Mouse (Mus musculus) cerebellum, adult 11 months (tissue): ENCODE measurements around the gene Kctd15.

Experiments used
- DNase-seq: peaks from one replicate; pipeline ENCODE4 v3.0.0; 2022

The Kctd15 gene

GRCm38 (mm10) chr7:34618141-34618890 is 38.2 kb downstream of the Kctd15 start:
- no peak for DNase-seq

GRCm38 (mm10) chr7:34616275-34616674 is 40.3 kb downstream of the Kctd15 start:
- DNase-seq, result no peak

DNA sequence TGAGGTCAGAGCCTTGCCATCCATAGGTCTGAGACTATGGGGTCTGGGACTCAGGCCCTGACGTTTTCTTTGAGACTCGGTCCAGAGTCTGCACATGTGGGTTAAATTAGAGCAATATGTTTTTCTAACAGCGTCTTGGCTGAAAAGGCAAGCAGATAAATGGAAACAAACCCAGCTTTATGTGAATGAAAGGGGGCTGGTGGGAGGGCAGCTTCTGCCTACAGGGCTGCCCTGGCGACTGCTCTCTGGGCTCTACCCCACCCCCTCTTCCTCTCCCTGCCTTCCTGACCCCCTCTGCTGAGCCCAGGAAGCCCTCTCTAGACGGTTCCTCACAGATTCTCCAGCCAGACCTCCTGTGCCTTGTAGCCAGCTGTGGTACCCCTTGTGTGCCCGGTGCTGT is 46.1 kb downstream of the Kctd15 start:
- no peak for DNase-seq

DNA sequence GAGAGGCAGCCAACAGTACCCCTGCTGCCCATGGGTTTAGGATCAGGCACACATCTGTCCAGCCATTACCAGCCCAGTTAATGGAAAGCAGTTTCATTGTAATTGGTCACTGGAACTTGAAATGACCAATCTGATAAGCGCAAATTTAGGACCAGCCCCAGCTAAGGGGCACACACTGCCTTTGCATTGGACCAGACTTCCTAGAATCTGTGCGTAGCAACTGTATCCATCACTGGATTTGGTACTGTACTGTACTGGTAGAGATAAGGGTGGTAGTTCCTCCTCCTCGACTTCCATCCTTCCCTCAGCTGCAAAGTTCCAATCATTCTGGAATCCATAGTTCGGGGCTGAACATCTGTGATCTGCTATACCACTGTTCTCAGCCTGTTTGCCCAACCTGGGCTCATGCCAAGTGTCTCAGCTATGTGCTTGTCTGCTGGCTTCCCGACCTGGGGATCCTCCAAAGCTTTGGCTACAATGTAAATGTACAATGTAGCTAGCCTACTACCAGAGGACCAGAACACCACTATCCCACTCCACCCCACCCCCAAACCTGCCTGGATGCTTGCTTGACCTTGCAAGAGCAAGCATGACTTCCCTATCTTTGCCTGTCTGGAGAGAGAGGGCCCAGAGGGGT is 49.1 kb downstream of the Kctd15 start:
- no peak for DNase-seq

DNA sequence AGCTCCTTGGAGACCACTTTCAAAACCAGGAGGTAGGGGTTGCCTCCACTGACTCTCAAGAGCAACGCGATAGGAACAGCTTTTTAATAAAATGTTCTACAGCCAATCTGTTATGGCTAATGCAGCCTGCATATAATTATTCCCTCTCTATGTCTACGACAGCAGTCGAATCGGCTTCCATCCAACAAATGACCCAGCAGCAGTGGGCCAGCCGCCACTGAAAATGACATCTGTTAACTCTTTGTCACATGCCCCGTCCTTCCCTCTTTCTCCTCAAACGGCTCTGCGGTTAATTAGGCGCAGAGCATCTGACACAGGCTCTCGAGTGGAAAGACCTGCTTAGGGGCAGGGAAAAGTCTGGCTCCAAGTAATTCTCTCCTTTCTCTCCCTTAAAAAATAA is 49.8 kb downstream of the Kctd15 start:
- DNase-seq, result no peak

DNA sequence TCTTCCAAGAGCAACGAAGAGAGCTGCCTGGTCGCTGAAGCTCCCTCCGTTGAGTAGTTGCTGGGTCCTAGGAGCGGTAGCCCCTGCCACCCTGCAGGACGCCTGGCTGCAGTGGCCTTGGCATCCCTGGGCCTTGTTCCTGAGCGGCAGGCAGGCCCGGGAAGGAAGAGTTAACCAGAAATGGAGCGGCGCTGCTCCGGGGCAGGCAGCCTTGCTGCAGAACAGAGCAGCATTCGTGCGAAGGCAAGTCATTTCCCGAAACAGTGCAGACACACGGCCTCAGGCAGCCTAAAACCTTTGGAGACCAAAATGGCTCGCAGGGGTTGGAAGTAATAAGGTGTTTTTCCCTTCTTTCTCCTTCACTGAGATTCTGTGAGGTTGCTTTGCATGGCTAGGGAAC is 50.5 kb downstream of the Kctd15 start:
- DNase-seq, result no peak

DNA sequence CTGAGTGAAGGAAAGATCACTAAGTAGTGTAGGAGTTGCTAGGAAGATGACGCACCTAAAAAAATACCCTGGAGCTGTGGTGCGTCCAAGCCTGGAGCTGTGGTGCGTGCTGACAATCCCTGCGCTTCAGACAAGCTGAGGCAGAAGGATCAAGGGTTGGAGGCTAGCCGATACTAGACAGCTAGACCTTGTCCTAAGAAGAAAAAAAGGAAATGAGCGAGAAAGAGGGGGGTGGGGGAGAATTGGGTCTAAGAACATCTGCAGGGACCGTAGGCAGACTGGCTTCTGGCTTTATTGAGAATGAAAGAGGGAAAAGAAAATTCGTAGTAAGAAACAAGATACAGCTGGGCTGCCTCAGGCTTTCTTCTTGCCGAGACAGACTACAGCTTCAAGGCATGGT is 58.0 kb downstream of the Kctd15 start:
- no peak for DNase-seq

GRCm38 (mm10) chr7:34597986-34598385 is 58.5 kb downstream of the Kctd15 start:
- DNase-seq, result no peak

DNA sequence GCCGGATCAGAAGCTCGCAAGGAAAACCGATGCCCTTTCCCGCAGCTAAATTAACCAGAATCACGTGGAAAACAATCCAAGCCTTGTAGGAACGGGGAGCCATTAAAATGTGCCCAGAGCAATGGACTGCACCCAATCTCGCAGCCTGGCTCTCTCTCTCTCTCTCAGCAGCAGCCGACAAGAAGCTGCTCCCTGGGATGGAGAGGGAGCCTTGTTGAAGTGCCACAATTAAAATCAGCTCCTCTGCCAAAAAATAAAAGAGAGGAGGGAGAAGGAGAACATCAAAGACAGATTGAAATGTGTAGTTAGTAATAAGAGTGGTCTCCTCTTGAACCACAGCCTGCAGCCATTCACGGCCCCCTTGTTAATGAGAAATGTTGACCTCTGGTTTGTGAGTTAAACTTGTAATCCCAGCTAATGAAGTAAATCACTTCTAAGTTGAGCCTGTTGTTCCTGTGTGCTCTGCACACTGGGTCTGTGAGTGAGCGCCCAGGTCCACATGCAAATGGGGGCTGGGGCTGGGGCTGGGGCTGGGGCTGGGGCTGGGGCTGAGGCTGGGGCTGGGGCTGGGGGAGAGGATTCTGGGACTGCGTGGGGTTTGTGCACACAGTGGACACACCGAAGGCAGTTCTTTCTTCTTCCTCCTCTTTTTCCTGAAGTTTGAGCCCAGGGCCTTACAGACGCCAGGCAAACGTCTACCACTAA is 59.8 kb downstream of the Kctd15 start:
- no peak for DNase-seq

- no peak for DNase-seq
Observed at GRCm38 (mm10) chr7:34595307-34595565, 61.3 kb downstream of the Kctd15 start.

GRCm38 (mm10) chr7:34594501-34595306 is 61.8 kb downstream of the Kctd15 start:
- DNase-seq, result no peak

DNA sequence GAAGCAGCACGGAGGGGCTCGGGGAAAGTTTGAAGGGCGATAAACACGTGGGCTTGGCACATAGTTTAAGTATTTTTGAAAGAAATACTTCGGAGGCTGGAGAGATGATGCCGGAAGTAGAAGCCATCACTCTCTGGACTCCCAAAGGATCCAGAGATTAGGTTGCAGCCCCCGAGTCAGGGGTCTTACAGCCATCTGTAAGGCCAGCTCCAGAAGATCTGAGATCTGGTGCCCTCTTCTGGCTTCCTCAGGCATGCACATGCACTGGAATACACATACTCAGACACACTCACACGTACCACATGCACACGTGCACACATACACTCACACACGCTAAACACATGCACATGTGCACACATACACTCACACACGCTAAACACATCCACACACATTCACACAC is 65.8 kb downstream of the Kctd15 start:
- DNase-seq, result no peak
